ENCODE assay signal across 15 mouse cellular contexts in the genomic region with DNA sequence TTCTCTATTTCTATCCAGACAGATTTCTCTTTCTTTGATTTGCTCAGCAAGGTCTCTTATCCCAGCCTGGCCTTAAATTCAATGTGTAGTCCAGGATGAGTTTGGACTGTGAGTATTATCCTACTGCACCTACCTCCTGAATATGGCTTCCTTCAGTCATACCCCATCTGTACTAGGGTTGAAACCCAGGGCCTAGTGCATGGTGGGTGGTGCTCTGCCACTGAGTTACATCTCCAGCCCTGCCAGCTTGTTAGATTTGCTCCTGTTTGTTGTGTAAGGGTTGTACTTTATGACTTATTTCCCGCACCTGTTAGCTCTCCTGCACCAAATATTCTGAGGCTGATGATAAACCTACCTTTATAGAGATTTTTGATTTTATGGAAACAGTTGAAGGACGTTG.
"Had no signal": no experiment of that assay in that cellular context is flagged by ENCODE, and none has a peak within 500 bp of the region (broad histone marks: within the 10 kb centered on the region; RNA-seq: fewer than 3 reads in every experiment).

No protein-coding gene starts in this region.

- H3K4me2 ChIP-seq: neural tube, embryonic 15.5 days; stomach, embryonic 15.5 days had no signal

- H3K9me3 ChIP-seq: neural tube, embryonic 15.5 days; stomach, embryonic 15.5 days had no signal

- H3K4me3 ChIP-seq: neural tube, embryonic 15.5 days; stomach, embryonic 15.5 days had no signal

- H3K27me3 ChIP-seq: neural tube, embryonic 15.5 days; stomach, embryonic 15.5 days had no signal

- H3K9ac ChIP-seq: neural tube, embryonic 15.5 days; stomach, embryonic 15.5 days had no signal

- DNase-seq: retina, postnatal 1 day; right cerebral cortex, adult 18-20 months; right cerebral cortex, postnatal 14 days; right cerebral cortex, postnatal 25 days; right cerebral cortex, postnatal 4 days; spleen, adult 18-20 months; thymus, adult 18-20 months; thymus, adult 2 months; thymus, postnatal 14 days; thymus, postnatal 25 days; thymus, postnatal 36 days; thymus, postnatal 4 days had no signal

- H3K27ac ChIP-seq: neural tube, embryonic 15.5 days; stomach, embryonic 15.5 days; stomach, postnatal 0 days had no signal
